ENCODE assay signal across 9 mouse cellular contexts in the genomic region with DNA sequence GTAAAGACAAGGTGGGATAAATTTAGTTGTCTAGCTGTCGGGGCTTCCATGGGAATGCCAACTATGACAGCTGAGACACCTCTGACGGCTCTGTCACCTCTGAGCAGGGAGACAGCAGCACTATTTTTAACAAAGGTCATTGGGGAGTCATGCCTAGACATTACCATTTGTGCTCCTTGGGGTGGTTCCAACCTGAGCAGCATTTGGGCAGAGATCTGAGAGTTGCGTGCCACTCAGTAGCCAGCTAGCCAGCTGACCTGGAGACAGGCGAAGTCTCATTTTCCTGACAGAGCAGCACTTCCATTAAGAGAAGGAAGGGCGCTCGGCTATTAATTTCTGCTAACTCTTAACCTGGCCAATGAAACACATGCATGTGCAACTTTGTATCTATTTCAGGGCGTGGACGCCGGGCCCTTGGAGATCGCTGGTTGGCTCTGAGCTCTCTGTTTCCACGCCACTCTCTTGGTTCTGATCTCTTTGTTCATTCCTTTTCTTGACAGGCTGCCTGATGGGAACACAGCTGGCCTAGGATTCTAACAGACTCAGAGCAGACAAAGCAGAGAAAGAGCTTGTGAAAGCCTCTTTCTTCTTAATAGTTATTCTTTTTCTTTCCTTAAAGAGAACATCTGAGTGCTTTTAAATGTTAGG. TPM values are rescaled to one million over a fixed set of nuclear protein-coding genes. Genes with fewer than 3 reads are reported as not detected.
DNase-seq lines count a peak whose midpoint lies in the region; ATAC-seq lines count a peak whose summit lies in the region.
"Had no signal": no experiment of that assay in that cellular context is flagged by ENCODE, and none has a peak within 500 bp of the region (broad histone marks: within the 10 kb centered on the region; RNA-seq: fewer than 3 reads in every experiment).

No protein-coding gene starts in this region.

- peak; percentile 65 for ATAC-seq in forebrain, embryonic 13.5 days
- ATAC-seq in heart, embryonic 15.5 days (replicated peaks; ENCODE audit: insufficient number of reproducible peaks, insufficient read depth, low FRiP score, low read depth): peak; percentile 79
- no peak for ATAC-seq in neural tube, embryonic 15.5 days (ENCODE audit: low FRiP score)
- no peak for ATAC-seq in megakaryocyte progenitor cell, adult 5-6 weeks (replicated peaks; ENCODE audit: poor library complexity)
- ATAC-seq in inflammation-experienced regulatory T-cells, adult 6 months: no peak

- intact Hi-C loops in left cerebral cortex, postnatal 4 days (cut with DNase I): no loop called here

- no peaks in the 10 kb centered on the region for H3K9me3 ChIP-seq in forebrain, embryonic 13.5 days (replicated peaks)
- H3K9me3 ChIP-seq in heart, embryonic 15.5 days (replicated peaks): no peaks in the 10 kb centered on the region
- H3K9me3 ChIP-seq in neural tube, embryonic 15.5 days (replicated peaks): no peaks in the 10 kb centered on the region

- DNase-seq in left cerebral cortex, postnatal 4 days: peak; percentile 56
- DNase-seq in left cerebral cortex, adult 11 months (ENCODE audit: low spot score): no peak
- DNase-seq in urinary bladder, postnatal 14 days (ENCODE audit: low spot score): no peak

- no peaks in the 10 kb centered on the region for H3K27me3 ChIP-seq in forebrain, embryonic 13.5 days
- no peaks in the 10 kb centered on the region for H3K27me3 ChIP-seq in heart, embryonic 15.5 days
- no peaks in the 10 kb centered on the region for H3K27me3 ChIP-seq in neural tube, embryonic 15.5 days (replicated peaks)

- H3K4me2 ChIP-seq in forebrain, embryonic 13.5 days: no peak overlapping the region
- H3K4me2 ChIP-seq in heart, embryonic 15.5 days: peak overlapping the region; percentile 44
- no peak overlapping the region for H3K4me2 ChIP-seq in neural tube, embryonic 15.5 days

- no peaks in the 10 kb centered on the region for H3K36me3 ChIP-seq in forebrain, embryonic 13.5 days (ENCODE audit: poor library complexity, severe bottlenecking)
- H3K36me3 ChIP-seq in heart, embryonic 15.5 days: no peaks in the 10 kb centered on the region
- H3K36me3 ChIP-seq in neural tube, embryonic 15.5 days: no peaks in the 10 kb centered on the region

- no peak overlapping the region for H3K4me3 ChIP-seq in forebrain, embryonic 13.5 days
- no peak overlapping the region for H3K4me3 ChIP-seq in heart, embryonic 15.5 days
- H3K4me3 ChIP-seq in neural tube, embryonic 15.5 days (replicated peaks): no peak overlapping the region

- H3K4me1 ChIP-seq in forebrain, embryonic 13.5 days: peaks cover 18% of the 10 kb centered on the region
- H3K4me1 ChIP-seq in heart, embryonic 15.5 days (replicated peaks): peaks cover 57% of the 10 kb centered on the region
- H3K4me1 ChIP-seq in neural tube, embryonic 15.5 days: peaks cover 26% of the 10 kb centered on the region

- H3K9ac ChIP-seq in forebrain, embryonic 13.5 days: no peak overlapping the region
- no peak overlapping the region for H3K9ac ChIP-seq in heart, embryonic 15.5 days
- no peak overlapping the region for H3K9ac ChIP-seq in neural tube, embryonic 15.5 days (replicated peaks)

- WGBS in forebrain, embryonic 13.5 days: 50% methylated on average over 11 of the region's 11 CpGs
- WGBS in heart, embryonic 15.5 days: 36% methylated on average over 11 of the region's 11 CpGs
- 71% methylated on average over 11 of the region's 11 CpGs for WGBS in neural tube, embryonic 15.5 days

- no peak overlapping the region for H3K27ac ChIP-seq in forebrain, embryonic 13.5 days
- peak overlapping the region; percentile 82 for H3K27ac ChIP-seq in heart, embryonic 15.5 days
- H3K27ac ChIP-seq in neural tube, embryonic 15.5 days (replicated peaks): peak overlapping the region; percentile 24; the same call in 1 of the 2 replicates

RNA-seq across cellular contexts. Expression of gene Gm11096, which starts 40.4 kb away (rescaled TPM):
- not detected for total RNA-seq in left cerebral cortex, postnatal 4 days (2021)
- polyA plus RNA-seq in forebrain, embryonic 13.5 days (2015; fragmentation: Nextera tagmentation; extraction: Ambion mirVana): not detected in 2 replicates
- polyA plus RNA-seq in heart, embryonic 15.5 days (2015; fragmentation: Nextera tagmentation; extraction: Ambion mirVana): not detected in 2 replicates
- polyA plus RNA-seq in neural tube, embryonic 15.5 days (2015; fragmentation: Nextera tagmentation; extraction: Ambion mirVana): not detected in 2 replicates
- not detected in 2 replicates for total RNA-seq in megakaryocyte progenitor cell, adult 5-6 weeks (2015)
- total RNA-seq in megakaryocyte progenitor cell, adult 5-6 weeks (2017): not detected in 2 replicates
- polyA plus RNA-seq in inflammation-experienced regulatory T-cells, adult 6 months (2017; shearing (Covaris generic)): not detected
- polyA plus RNA-seq: testis, adult 2 months had no signal

Comparison
In these comparisons a context has a peak if more than half of its experiments do, and no peak if none do; other contexts are left out.
1. ATAC-seq: peak in forebrain, embryonic 13.5 days (single experiment) and heart, embryonic 15.5 days (single experiment); none in neural tube, embryonic 15.5 days (single experiment), megakaryocyte progenitor cell, adult 5-6 weeks (single experiment) and inflammation-experienced regulatory T-cells, adult 6 months (single experiment).